Mouse (Mus musculus) retina, embryonic 14.5 days (tissue): Measurements from ENCODE around the gene Gm21319.
"Not testable (repeated sequence)": the region's sequence is repeated elsewhere in the genome, so short reads cannot be mapped to it uniquely, and the experiment has no call there.

Experiments
- DNase-seq: peaks from one replicate; pipeline ENCODE4 v3.0.0-alpha.2; 2015; ENCODE audit warnings: low spot score

The Gm21319 gene

GRCm38 (mm10) chr12:87775655-87776054, at the start of gene Gm21319:
Gene Gm21319, minus strand, starts transcription at chr12:87775755.
- DNase-seq = not testable (repeated sequence)

GRCm38 (mm10) chr12:87816277-87816676, 40.7 kb upstream of the Gm21319 start, which contains the start of gene BB287469:
Gene BB287469, plus strand, starts transcription at chr12:87816577.
- DNase-seq = not testable (repeated sequence)

GRCm38 (mm10) chr12:87797971-87798370, 22.4 kb upstream of the Gm21319 start:
- not testable (repeated sequence) for DNase-seq

GRCm38 (mm10) chr12:87795212-87795611, 19.7 kb upstream of the Gm21319 start, which contains the start of gene Gm21936:
Gene Gm21936, plus strand, starts transcription at chr12:87795512.
- DNase-seq = not testable (repeated sequence)
